Mouse (Mus musculus): ENCODE data around the gene Zfp408. TPM values are rescaled to one million over a fixed set of nuclear protein-coding genes. Genes with fewer than 3 reads are reported as not detected.

Gene Zfp408
- polyA plus RNA-seq, 1 experiment from 2014 or later, result 11.2 TPM

DNA sequence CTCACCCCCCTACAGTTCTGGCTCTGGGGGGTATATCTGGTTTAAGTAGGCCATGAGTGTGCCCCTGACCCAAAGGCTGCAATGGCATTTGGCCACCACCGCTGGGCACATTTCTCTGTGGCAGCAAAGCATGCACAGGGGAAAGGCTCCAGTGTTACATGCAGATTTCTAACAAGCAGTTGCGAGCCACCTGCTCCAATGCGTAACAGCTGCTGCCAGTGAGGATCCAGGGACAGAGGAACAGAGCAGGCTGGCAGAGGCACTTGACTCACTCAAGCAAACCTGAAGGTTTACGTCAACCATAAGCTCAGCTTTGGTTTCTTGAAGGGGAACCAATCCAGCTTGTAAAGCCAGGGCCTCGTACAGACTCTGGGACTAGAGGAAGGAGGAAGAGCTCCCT, 25.3 kb upstream of the Zfp408 start:
- Histone ChIP-seq H3K9me3 (replicated peaks; ENCODE audit: control insufficient read depth, low read length, poor library complexity, severe bottlenecking) (no peaks in the 10 kb centered on the region), H3K36me3 (ENCODE audit: control insufficient read depth, insufficient read depth, low read length) (peaks cover 41% of the 10 kb centered on the region), H3K27me3 (ENCODE audit: control insufficient read depth, insufficient read depth, low read depth, low read length) (no peaks in the 10 kb centered on the region), H3K27ac (ENCODE audit: low read length) (no peak overlapping the region), H3K4me2 (ENCODE audit: low read length) (no peak overlapping the region), H3K4me1 (ENCODE audit: control insufficient read depth, insufficient read depth, low read length) (no peaks in the 10 kb centered on the region), H3K4me3 (ENCODE audit: low read depth, low read length) (no peak overlapping the region), H3K9ac (ENCODE audit: low read depth, low read length) (no peak overlapping the region)
- no peak for ATAC-seq
- 93% methylated on average over 5 of the region's 5 CpGs for WGBS

DNA sequence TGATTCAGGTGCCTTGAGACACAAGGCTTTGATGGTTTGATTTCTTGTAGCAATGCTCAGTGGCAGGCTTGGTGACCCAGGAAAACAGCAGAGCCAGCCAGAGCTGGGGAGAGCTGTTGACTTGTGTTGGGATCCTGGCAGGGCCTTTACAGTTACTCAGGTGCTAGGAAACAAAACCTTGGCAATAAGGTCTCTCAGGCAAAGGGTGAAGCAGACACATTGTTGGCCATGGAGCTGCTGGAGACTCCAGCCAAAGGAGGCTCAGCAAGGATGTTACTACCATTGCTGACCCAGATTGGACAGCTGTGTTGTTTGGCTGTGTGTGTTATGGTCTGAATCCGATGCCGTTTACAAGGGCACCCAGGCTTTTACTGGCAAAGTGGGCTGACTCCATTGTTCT, 24.0 kb upstream of the Zfp408 start:
- Histone ChIP-seq H3K4me3 (ENCODE audit: low read depth, low read length) (no peak overlapping the region), H3K36me3 (ENCODE audit: control insufficient read depth, insufficient read depth, low read length) (peaks cover 50% of the 10 kb centered on the region), H3K27ac (ENCODE audit: low read length) (no peak overlapping the region), H3K4me2 (ENCODE audit: low read length) (no peak overlapping the region), H3K4me1 (ENCODE audit: control insufficient read depth, insufficient read depth, low read length) (no peaks in the 10 kb centered on the region), H3K9ac (ENCODE audit: low read depth, low read length) (no peak overlapping the region), H3K27me3 (ENCODE audit: control insufficient read depth, insufficient read depth, low read depth, low read length) (no peaks in the 10 kb centered on the region), H3K9me3 (replicated peaks; ENCODE audit: control insufficient read depth, low read length, poor library complexity, severe bottlenecking) (no peaks in the 10 kb centered on the region)
- WGBS, result 90% methylated on average over 2 of the region's 2 CpGs
- no peak for ATAC-seq

- WGBS, result 95% methylated on average over 6 of the region's 6 CpGs
- H3K4me3 ChIP-seq (ENCODE audit: low read depth, low read length), result no peak overlapping the region
- H3K27ac ChIP-seq (ENCODE audit: low read length), result no peak overlapping the region
- H3K4me1 ChIP-seq (ENCODE audit: control insufficient read depth, insufficient read depth, low read length), result no peaks in the 10 kb centered on the region
- peaks cover 45% of the 10 kb centered on the region for H3K36me3 ChIP-seq (ENCODE audit: control insufficient read depth, insufficient read depth, low read length)
- H3K9me3 ChIP-seq (replicated peaks; ENCODE audit: control insufficient read depth, low read length, poor library complexity, severe bottlenecking), result no peaks in the 10 kb centered on the region
- ATAC-seq, result no peak
- H3K9ac ChIP-seq (ENCODE audit: low read depth, low read length), result no peak overlapping the region
- H3K4me2 ChIP-seq (ENCODE audit: low read length), result no peak overlapping the region
- H3K27me3 ChIP-seq (ENCODE audit: control insufficient read depth, insufficient read depth, low read depth, low read length), result no peaks in the 10 kb centered on the region
These were observed 20.4 kb upstream of the Zfp408 start for GRCm38 (mm10) chr2:91670038-91670437.

GRCm38 (mm10) chr2:91669326-91669725, 19.7 kb upstream of the Zfp408 start:
- H3K27ac ChIP-seq (ENCODE audit: low read length), result no peak overlapping the region
- H3K4me1 ChIP-seq (ENCODE audit: control insufficient read depth, insufficient read depth, low read length), result no peaks in the 10 kb centered on the region
- ATAC-seq, result no peak
- H3K9me3 ChIP-seq (replicated peaks; ENCODE audit: control insufficient read depth, low read length, poor library complexity, severe bottlenecking), result no peaks in the 10 kb centered on the region
- no peak overlapping the region for H3K4me2 ChIP-seq (ENCODE audit: low read length)
- H3K36me3 ChIP-seq (ENCODE audit: control insufficient read depth, insufficient read depth, low read length), result peaks cover 47% of the 10 kb centered on the region
- H3K27me3 ChIP-seq (ENCODE audit: control insufficient read depth, insufficient read depth, low read depth, low read length), result no peaks in the 10 kb centered on the region
- WGBS, result 91% methylated on average over 8 of the region's 8 CpGs
- no peak overlapping the region for H3K9ac ChIP-seq (ENCODE audit: low read depth, low read length)
- no peak overlapping the region for H3K4me3 ChIP-seq (ENCODE audit: low read depth, low read length)

DNA sequence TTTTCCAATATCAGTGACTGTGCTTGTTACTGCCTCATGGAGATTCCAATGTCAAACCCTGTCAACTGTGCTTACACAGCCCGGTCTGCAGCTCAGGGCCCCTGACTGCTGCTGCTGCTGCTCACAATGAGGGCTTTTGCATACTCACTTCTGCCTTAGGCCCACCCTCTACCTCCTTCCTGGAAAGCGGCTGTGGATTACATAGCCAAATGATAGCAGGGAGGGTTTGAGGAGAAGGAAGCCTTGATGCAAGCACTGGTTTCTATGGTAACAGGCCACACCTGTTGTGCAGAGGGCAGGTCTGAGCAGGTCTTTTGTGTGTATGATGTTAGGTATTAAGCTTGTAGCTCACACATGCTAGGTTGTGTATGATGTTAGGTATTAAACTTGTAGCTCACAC, 18.2 kb upstream of the Zfp408 start:
- no peak overlapping the region for H3K9ac ChIP-seq (ENCODE audit: low read depth, low read length)
- WGBS, result 76% methylated on average over 2 of the region's 2 CpGs
- H3K4me2 ChIP-seq (ENCODE audit: low read length), result no peak overlapping the region
- peaks cover 43% of the 10 kb centered on the region for H3K36me3 ChIP-seq (ENCODE audit: control insufficient read depth, insufficient read depth, low read length)
- H3K27ac ChIP-seq (ENCODE audit: low read length), result no peak overlapping the region
- no peaks in the 10 kb centered on the region for H3K27me3 ChIP-seq (ENCODE audit: control insufficient read depth, insufficient read depth, low read depth, low read length)
- H3K4me1 ChIP-seq (ENCODE audit: control insufficient read depth, insufficient read depth, low read length), result no peaks in the 10 kb centered on the region
- H3K4me3 ChIP-seq (ENCODE audit: low read depth, low read length), result no peak overlapping the region
- no peak for ATAC-seq
- H3K9me3 ChIP-seq (replicated peaks; ENCODE audit: control insufficient read depth, low read length, poor library complexity, severe bottlenecking), result no peaks in the 10 kb centered on the region

DNA sequence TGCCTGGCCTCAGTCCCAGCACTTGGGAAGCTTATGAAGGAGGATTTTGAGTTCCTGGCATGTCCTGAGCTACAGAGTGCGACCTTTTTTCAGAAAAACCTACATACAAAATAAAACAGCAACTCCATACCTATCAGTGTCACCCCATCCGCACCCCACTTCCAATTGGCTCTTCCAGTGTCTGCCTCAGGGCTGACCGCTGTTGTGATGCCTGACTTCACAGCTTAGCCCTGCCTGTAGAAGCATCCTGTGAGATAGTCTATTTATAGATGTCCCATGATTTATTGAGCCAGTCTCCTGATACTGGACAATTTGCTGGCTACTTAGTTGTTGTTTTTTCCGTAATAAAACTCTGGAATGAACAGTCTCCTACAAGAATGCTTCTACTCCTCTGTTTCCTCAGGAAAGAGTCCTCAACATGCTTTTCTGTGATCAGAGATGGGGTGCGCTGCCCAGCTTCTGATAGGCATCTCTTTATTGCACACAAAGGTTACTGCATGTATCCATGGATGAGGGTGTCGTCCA, 16.9 kb upstream of the Zfp408 start:
- Histone ChIP-seq H3K9me3 (replicated peaks; ENCODE audit: control insufficient read depth, low read length, poor library complexity, severe bottlenecking) (no peaks in the 10 kb centered on the region), H3K4me3 (ENCODE audit: low read depth, low read length) (no peak overlapping the region), H3K36me3 (ENCODE audit: control insufficient read depth, insufficient read depth, low read length) (peaks cover 45% of the 10 kb centered on the region), H3K4me2 (ENCODE audit: low read length) (no peak overlapping the region), H3K27ac (ENCODE audit: low read length) (no peak overlapping the region), H3K27me3 (ENCODE audit: control insufficient read depth, insufficient read depth, low read depth, low read length) (no peaks in the 10 kb centered on the region), H3K4me1 (ENCODE audit: control insufficient read depth, insufficient read depth, low read length) (no peaks in the 10 kb centered on the region), H3K9ac (ENCODE audit: low read depth, low read length) (no peak overlapping the region)
- no peak for ATAC-seq
- WGBS, result 96% methylated on average over 6 of the region's 6 CpGs

- Histone ChIP-seq H3K36me3 (ENCODE audit: control insufficient read depth, insufficient read depth, low read length) (peaks cover 45% of the 10 kb centered on the region), H3K9me3 (replicated peaks; ENCODE audit: control insufficient read depth, low read length, poor library complexity, severe bottlenecking) (no peaks in the 10 kb centered on the region), H3K4me3 (ENCODE audit: low read depth, low read length) (no peak overlapping the region), H3K4me2 (ENCODE audit: low read length) (no peak overlapping the region), H3K27me3 (ENCODE audit: control insufficient read depth, insufficient read depth, low read depth, low read length) (no peaks in the 10 kb centered on the region), H3K27ac (ENCODE audit: low read length) (no peak overlapping the region), H3K9ac (ENCODE audit: low read depth, low read length) (no peak overlapping the region), H3K4me1 (ENCODE audit: control insufficient read depth, insufficient read depth, low read length) (no peaks in the 10 kb centered on the region)
- ATAC-seq, result no peak
These were observed 15.2 kb upstream of the Zfp408 start for GRCm38 (mm10) chr2:91664780-91665179.

- WGBS, result 93% methylated on average over 6 of the region's 6 CpGs
- Histone ChIP-seq H3K9ac (ENCODE audit: low read depth, low read length) (no peak overlapping the region), H3K36me3 (ENCODE audit: control insufficient read depth, insufficient read depth, low read length) (peaks cover 39% of the 10 kb centered on the region), H3K4me2 (ENCODE audit: low read length) (no peak overlapping the region), H3K27me3 (ENCODE audit: control insufficient read depth, insufficient read depth, low read depth, low read length) (no peaks in the 10 kb centered on the region), H3K27ac (ENCODE audit: low read length) (no peak overlapping the region), H3K4me3 (ENCODE audit: low read depth, low read length) (no peak overlapping the region), H3K4me1 (ENCODE audit: control insufficient read depth, insufficient read depth, low read length) (no peaks in the 10 kb centered on the region), H3K9me3 (replicated peaks; ENCODE audit: control insufficient read depth, low read length, poor library complexity, severe bottlenecking) (no peaks in the 10 kb centered on the region)
- no peak for ATAC-seq
These were observed 11.4 kb upstream of the Zfp408 start for GRCm38 (mm10) chr2:91660981-91661380.

GRCm38 (mm10) chr2:91659657-91660056, 10.1 kb upstream of the Zfp408 start:
- 96% methylated on average over 8 of the region's 8 CpGs for WGBS
- H3K36me3 ChIP-seq (ENCODE audit: control insufficient read depth, insufficient read depth, low read length), result peaks cover 41% of the 10 kb centered on the region

More at GRCm38 (mm10) chr2:91659657-91660056, 10.1 kb upstream of the Zfp408 start:
- Histone ChIP-seq H3K4me1 (ENCODE audit: control insufficient read depth, insufficient read depth, low read length) (no peaks in the 10 kb centered on the region), H3K4me2 (ENCODE audit: low read length) (no peak overlapping the region), H3K9ac (ENCODE audit: low read depth, low read length) (no peak overlapping the region), H3K9me3 (replicated peaks; ENCODE audit: control insufficient read depth, low read length, poor library complexity, severe bottlenecking) (no peaks in the 10 kb centered on the region), H3K27ac (ENCODE audit: low read length) (no peak overlapping the region), H3K4me3 (ENCODE audit: low read depth, low read length) (no peak overlapping the region), H3K27me3 (ENCODE audit: control insufficient read depth, insufficient read depth, low read depth, low read length) (no peaks in the 10 kb centered on the region)
- no peak for ATAC-seq

Data from midbrain, embryonic 16.5 days (tissue).